Mouse (Mus musculus): Measurements from ENCODE around the gene Zbed6. TPM values are rescaled to one million over a fixed set of nuclear protein-coding genes. Genes with fewer than 3 reads are reported as not detected.

Gene Zbed6
- polyA plus RNA-seq, 1 experiment = 1.7 TPM

- 38% methylated on average over 1 of the region's 1 CpGs for WGBS
- TF ChIP-seq POLR2A (IDR thresholded peaks at IDR 0.05; ENCODE audit: low read depth, low read length) (no peak), CTCF (IDR thresholded peaks at IDR 0.05; ENCODE audit: extremely low read depth, insufficient read depth, insufficient read length, insufficient replicate concordance) (no peak)
- no peaks in the 10 kb centered on the region for H3K36me3 ChIP-seq (ENCODE audit: control insufficient read depth, insufficient read depth, low read length)
- H3K27ac ChIP-seq (ENCODE audit: insufficient read depth, low read length) = peak overlapping the region; percentile 83
- no peak overlapping the region for H3K4me3 ChIP-seq (ENCODE audit: extremely low read depth, insufficient read depth, insufficient read length)
- H3K4me1 ChIP-seq (ENCODE audit: control insufficient read depth, insufficient read depth, insufficient read length) = peaks cover 53% of the 10 kb centered on the region; the same call in 1 of the 2 replicates
- DNase-seq (ENCODE audit: low read depth in 1 of 2, low spot score in 2 of 2) = no peak
- no peaks in the 10 kb centered on the region for H3K27me3 ChIP-seq (ENCODE audit: control insufficient read depth, insufficient read depth, low read length)
Observed at GRCm38 (mm10) chr1:133694301-133694700, 33.6 kb upstream of the Zbed6 start.

- H3K4me1 ChIP-seq (ENCODE audit: control insufficient read depth, insufficient read depth, insufficient read length) = peaks cover 53% of the 10 kb centered on the region; the same call in 1 of the 2 replicates
- 81% methylated on average over 11 of the region's 11 CpGs for WGBS
- DNase-seq (ENCODE audit: low read depth in 1 of 2, low spot score in 2 of 2) = no peak
- H3K27me3 ChIP-seq (ENCODE audit: control insufficient read depth, insufficient read depth, low read length) = no peaks in the 10 kb centered on the region
- H3K36me3 ChIP-seq (ENCODE audit: control insufficient read depth, insufficient read depth, low read length) = no peaks in the 10 kb centered on the region
- TF ChIP-seq POLR2A (IDR thresholded peaks at IDR 0.05; ENCODE audit: low read depth, low read length) = no peak
- TF ChIP-seq CTCF (IDR thresholded peaks at IDR 0.05; ENCODE audit: extremely low read depth, insufficient read depth, insufficient read length, insufficient replicate concordance) = no peak
- H3K27ac ChIP-seq (ENCODE audit: insufficient read depth, low read length) = peak overlapping the region; percentile 83
- H3K4me3 ChIP-seq (ENCODE audit: extremely low read depth, insufficient read depth, insufficient read length) = no peak overlapping the region
Observed at GRCm38 (mm10) chr1:133693536-133694114, 32.9 kb upstream of the Zbed6 start.

DNA sequence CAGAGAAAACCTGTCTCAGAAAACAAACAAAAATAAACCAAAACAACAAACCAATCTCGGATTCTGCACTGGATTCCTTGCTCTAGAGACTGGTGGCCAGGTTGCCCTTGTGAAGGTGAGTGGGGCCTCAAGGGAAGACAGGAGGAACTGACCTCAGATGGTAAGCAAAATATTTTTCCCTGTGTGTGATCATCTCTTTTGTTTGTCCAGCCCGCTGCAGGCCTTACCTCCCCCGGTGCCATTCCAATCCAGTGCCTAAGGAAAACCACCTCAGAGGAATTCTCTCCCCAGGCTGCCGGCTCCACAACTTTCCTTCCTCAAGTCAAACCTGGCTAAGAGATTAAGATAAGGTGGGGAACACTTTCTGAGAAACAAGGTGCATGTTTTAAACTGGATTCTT lies 31.5 kb upstream of the Zbed6 start:
- 79% methylated on average over 4 of the region's 4 CpGs for WGBS
- H3K4me1 ChIP-seq (ENCODE audit: control insufficient read depth, insufficient read depth, insufficient read length) = peaks cover 48% of the 10 kb centered on the region; the same call in 1 of the 2 replicates
- no peak overlapping the region for H3K4me3 ChIP-seq (ENCODE audit: extremely low read depth, insufficient read depth, insufficient read length)
- H3K27me3 ChIP-seq (ENCODE audit: control insufficient read depth, insufficient read depth, low read length) = no peaks in the 10 kb centered on the region
- DNase-seq (ENCODE audit: low read depth in 1 of 2, low spot score in 2 of 2) = no peak
- 0 out of 2 replicates have a peak, but pooled peaks cover 1% of the 10 kb centered on the region for H3K36me3 ChIP-seq (ENCODE audit: control insufficient read depth, insufficient read depth, low read length)
- TF ChIP-seq POLR2A (IDR thresholded peaks at IDR 0.05; ENCODE audit: low read depth, low read length) (no peak), CTCF (IDR thresholded peaks at IDR 0.05; ENCODE audit: extremely low read depth, insufficient read depth, insufficient read length, insufficient replicate concordance) (no peak)
- no peak overlapping the region for H3K27ac ChIP-seq (ENCODE audit: insufficient read depth, low read length)

DNA sequence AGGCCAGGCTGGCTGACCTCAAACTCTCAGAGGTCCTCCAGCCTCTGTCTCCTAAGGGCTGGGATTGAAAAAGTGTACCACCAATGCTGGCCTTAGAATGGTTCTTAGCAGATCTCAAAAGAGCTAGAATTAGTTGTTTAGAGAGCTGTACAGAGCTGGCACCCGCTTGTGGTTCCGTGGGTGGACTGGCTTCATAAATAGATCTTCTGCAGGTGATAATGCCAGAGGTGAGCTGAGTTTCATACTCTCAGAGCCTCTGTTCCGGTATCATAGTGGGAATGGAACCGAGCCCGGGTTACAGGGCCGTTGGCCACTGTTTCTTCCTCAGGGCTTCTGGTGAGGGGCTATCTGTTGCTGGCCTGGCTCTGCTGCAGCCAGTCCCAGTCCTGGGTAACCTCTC lies 30.4 kb upstream of the Zbed6 start:
- H3K4me3 ChIP-seq (ENCODE audit: extremely low read depth, insufficient read depth, insufficient read length) = no peak overlapping the region
- WGBS = 50% methylated on average over 6 of the region's 6 CpGs
- DNase-seq (ENCODE audit: low read depth in 1 of 2, low spot score in 2 of 2) = no peak
- no peaks in the 10 kb centered on the region for H3K27me3 ChIP-seq (ENCODE audit: control insufficient read depth, insufficient read depth, low read length)
- H3K4me1 ChIP-seq (ENCODE audit: control insufficient read depth, insufficient read depth, insufficient read length) = peaks cover 43% of the 10 kb centered on the region; the same call in 1 of the 2 replicates
- no peak for TF ChIP-seq POLR2A (IDR thresholded peaks at IDR 0.05; ENCODE audit: low read depth, low read length)
- no peak for TF ChIP-seq CTCF (IDR thresholded peaks at IDR 0.05; ENCODE audit: extremely low read depth, insufficient read depth, insufficient read length, insufficient replicate concordance)
- H3K27ac ChIP-seq (ENCODE audit: insufficient read depth, low read length) = peak overlapping the region; percentile 83
- peaks cover 4% of the 10 kb centered on the region; the same call in 1 of the 2 replicates for H3K36me3 ChIP-seq (ENCODE audit: control insufficient read depth, insufficient read depth, low read length)

DNA sequence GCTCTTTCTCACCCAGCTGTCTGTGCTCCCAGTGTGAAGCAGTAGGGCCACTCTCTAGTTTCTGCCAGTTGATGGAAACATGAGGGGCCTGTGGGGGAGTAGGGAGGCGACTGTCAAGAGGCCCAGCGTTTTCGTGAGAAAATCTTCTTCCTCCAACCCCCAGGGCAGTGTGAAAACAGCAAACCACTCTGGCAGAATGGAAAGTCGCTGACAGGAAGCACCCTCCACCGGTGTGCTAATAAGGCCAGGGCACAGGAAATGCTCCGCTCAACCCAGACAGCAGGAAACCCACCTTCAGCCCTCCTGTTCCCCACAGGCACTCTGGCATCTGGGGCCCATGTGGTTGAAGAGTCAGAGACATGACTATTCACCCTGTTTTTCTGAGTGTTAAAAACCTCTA lies 29.2 kb upstream of the Zbed6 start, which contains the start of gene Lax1:
Gene Lax1 (minus strand): TSS at position 212 of the 400 bp plus-strand sequence.
- Histone ChIP-seq H3K27ac (ENCODE audit: insufficient read depth, low read length) (peak within 1 kb of the TSS; percentile 100), H3K4me1 (ENCODE audit: control insufficient read depth, insufficient read depth, insufficient read length) (peaks cover 32% of the 10 kb centered on the region; the same call in 1 of the 2 replicates), H3K27me3 (ENCODE audit: control insufficient read depth, insufficient read depth, low read length) (no peaks in the 10 kb centered on the region), H3K36me3 (ENCODE audit: control insufficient read depth, insufficient read depth, low read length) (peaks cover 4% of the 10 kb centered on the region; the same call in 1 of the 2 replicates), H3K4me3 (ENCODE audit: extremely low read depth, insufficient read depth, insufficient read length) (peak within 1 kb of the TSS; percentile 79)
- TF ChIP-seq CTCF (IDR thresholded peaks at IDR 0.05; ENCODE audit: extremely low read depth, insufficient read depth, insufficient read length, insufficient replicate concordance) = no peak
- TF ChIP-seq POLR2A (IDR thresholded peaks at IDR 0.05; ENCODE audit: low read depth, low read length) = peak; percentile 62
- WGBS = 5% methylated on average over 6 of the region's 6 CpGs
- peak; percentile 65 to 83 for DNase-seq (ENCODE audit: low read depth in 1 of 2, low spot score in 2 of 2)

GRCm38 (mm10) chr1:133688301-133688700 lies 27.6 kb upstream of the Zbed6 start:
- Histone ChIP-seq H3K4me1 (ENCODE audit: control insufficient read depth, insufficient read depth, insufficient read length) (peaks cover 19% of the 10 kb centered on the region; the same call in 1 of the 2 replicates), H3K4me3 (ENCODE audit: extremely low read depth, insufficient read depth, insufficient read length) (peak overlapping the region; percentile 64), H3K36me3 (ENCODE audit: control insufficient read depth, insufficient read depth, low read length) (peaks cover 4% of the 10 kb centered on the region; the same call in 1 of the 2 replicates), H3K27ac (ENCODE audit: insufficient read depth, low read length) (peak overlapping the region; percentile 42), H3K27me3 (ENCODE audit: control insufficient read depth, insufficient read depth, low read length) (no peaks in the 10 kb centered on the region)
- TF ChIP-seq CTCF (IDR thresholded peaks at IDR 0.05; ENCODE audit: extremely low read depth, insufficient read depth, insufficient read length, insufficient replicate concordance) = no peak
- no peak for TF ChIP-seq POLR2A (IDR thresholded peaks at IDR 0.05; ENCODE audit: low read depth, low read length)
- DNase-seq (ENCODE audit: low read depth in 1 of 2, low spot score in 2 of 2) = no peak
- 32% methylated on average over 7 of the region's 7 CpGs for WGBS
